Mouse (Mus musculus) MEL (cell line): ENCODE measurements around the gene Aldoc. TPM values are rescaled to one million over a fixed set of nuclear protein-coding genes. Genes with fewer than 3 reads are reported as not detected.

Experiments
- DNase-seq: peaks from one replicate; pipeline ENCODE4 v3.0.0; 2011; ENCODE audit warnings: low read depth, low spot score
- H3K27ac ChIP-seq: 2 replicates; pipeline ENCODE4 v1.5.1; 2012; ENCODE audit warnings: low read depth, mild to moderate bottlenecking, control low read depth, low read length, moderate library complexity; ENCODE audit not compliant: control insufficient read depth
- H3K27me3 ChIP-seq, 2 experiments: fragments of 150-350 bp in 1 of 2; sonication (generic) in 1 of 2; 2 replicates each; pipeline ENCODE4 v1.6.1; 2012; ENCODE audit warnings: low read length in 2 of 2, mild to moderate bottlenecking in 2 of 2, improper control_type of control experiment in 1 of 2, moderate library complexity in 1 of 2; ENCODE audit not compliant: insufficient read depth in 2 of 2, control insufficient read depth in 1 of 2
- H3K36me3 ChIP-seq, 2 experiments: 2 replicates each; pipeline ENCODE4 v1.6.1; 2012 to 2014; ENCODE audit warnings: low read length in 2 of 2, improper control_type of control experiment in 1 of 2, inconsistent platforms in 1 of 2, mild to moderate bottlenecking in 1 of 2; ENCODE audit not compliant: insufficient read depth in 2 of 2, control insufficient read depth in 1 of 2
- H3K4me1 ChIP-seq, 2 experiments: fragments of 150-350 bp in 1 of 2; sonication (generic) in 1 of 2; 2 replicates each; pipeline ENCODE4 v1.6.1; 2012; ENCODE audit warnings: low read length in 2 of 2, improper control_type of control experiment in 1 of 2, mild to moderate bottlenecking in 1 of 2; ENCODE audit not compliant: insufficient read depth in 2 of 2, control insufficient read depth in 1 of 2
- H3K4me3 ChIP-seq, 2 experiments: fragments of 150-350 bp in 1 of 2; sonication (generic) in 1 of 2; 2 replicates each; pipeline ENCODE4 v1.5.1; 2012; ENCODE audit warnings: low read depth in 2 of 2, low read length in 2 of 2, mild to moderate bottlenecking in 2 of 2, moderate library complexity in 2 of 2, control low read depth in 1 of 2, improper control_type of control experiment in 1 of 2; ENCODE audit not compliant: control insufficient read depth in 1 of 2, insufficient read depth in 1 of 2
- H3K79me2 ChIP-seq: 2 replicates; pipeline ENCODE4 v1.6.1; 2012; ENCODE audit warnings: mild to moderate bottlenecking, low read length, moderate library complexity; ENCODE audit not compliant: control insufficient read depth, poor library complexity, insufficient read depth
- H3K9ac ChIP-seq: 2 replicates; pipeline ENCODE4 v1.6.1; 2012; ENCODE audit warnings: low read depth, mild to moderate bottlenecking, control low read depth, low read length, moderate library complexity; ENCODE audit not compliant: control insufficient read depth, poor library complexity, severe bottlenecking
- H3K9me3 ChIP-seq: fragments of 150-350 bp; sonication (generic); replicated peaks from 2 replicates; pipeline ENCODE4 v1.6.1; 2012; ENCODE audit warnings: mild to moderate bottlenecking, low read length, improper control_type of control experiment, moderate library complexity; ENCODE audit not compliant: insufficient read depth
- BHLHE40 ChIP-seq: IDR thresholded peaks from 2 replicates; pipeline ENCODE4 v1.6.1; 2012; ENCODE audit warnings: low read depth, mild to moderate bottlenecking, inconsistent platforms, low read length, improper control_type of control experiment, borderline replicate concordance
- CTCF ChIP-seq, 3 experiments: IDR thresholded peaks in 2 of 3; conservative IDR thresholded peaks in 1 of 3; 2 replicates each; pipeline ENCODE4 v1.5.1; 2011 to 2012; ENCODE audit warnings: low read length in 3 of 3, low read depth in 2 of 3, mild to moderate bottlenecking in 2 of 3, improper control_type of control experiment in 1 of 3, inconsistent platforms in 1 of 3, mixed read lengths in 1 of 3, moderate library complexity in 1 of 3; ENCODE audit not compliant: control insufficient read depth in 1 of 3, insufficient read depth in 1 of 3, poor library complexity in 1 of 3, severe bottlenecking in 1 of 3
- E2F4 ChIP-seq: IDR thresholded peaks from 2 replicates; pipeline ENCODE4 v1.6.1; 2011; ENCODE audit warnings: low read depth, low read length, improper control_type of control experiment, borderline replicate concordance
- ELF1 ChIP-seq: IDR thresholded peaks from 2 replicates; pipeline ENCODE4 v1.6.1; 2014; ENCODE audit warnings: low read depth, mild to moderate bottlenecking, inconsistent platforms, low read length, improper control_type of control experiment, moderate library complexity
- GATA1 ChIP-seq: IDR thresholded peaks from 2 replicates; pipeline ENCODE4 v1.6.1; 2011; ENCODE audit warnings: low read depth, low read length, improper control_type of control experiment
- MAX ChIP-seq: IDR thresholded peaks from 2 replicates; pipeline ENCODE4 v1.6.1; 2011; ENCODE audit warnings: low read length, improper control_type of control experiment
- MAZ ChIP-seq: IDR thresholded peaks from 2 replicates; pipeline ENCODE4 v1.6.1; 2012; ENCODE audit warnings: low read depth, mild to moderate bottlenecking, inconsistent platforms, low read length, improper control_type of control experiment
- MEF2A ChIP-seq: IDR thresholded peaks from 2 replicates; pipeline ENCODE4 v1.6.1; 2014; ENCODE audit warnings: low read depth, mild to moderate bottlenecking, inconsistent platforms, low read length, improper control_type of control experiment; ENCODE audit not compliant: poor library complexity, insufficient replicate concordance, severe bottlenecking; ENCODE audit errors: extremely low read depth
- MYB ChIP-seq: IDR thresholded peaks from 2 replicates; pipeline ENCODE4 v1.6.1; 2011; ENCODE audit warnings: mild to moderate bottlenecking, low read depth, low read length, improper control_type of control experiment
- MYC ChIP-seq: IDR thresholded peaks from 2 replicates; pipeline ENCODE4 v1.6.1; 2011; ENCODE audit warnings: low read depth, mild to moderate bottlenecking, low read length, improper control_type of control experiment, moderate library complexity
- POLR2AphosphoS2 ChIP-seq: IDR thresholded peaks from 2 replicates; pipeline ENCODE4 v1.6.1; 2011; ENCODE audit warnings: low read length, improper control_type of control experiment
- RAD21 ChIP-seq: IDR thresholded peaks from 2 replicates; pipeline ENCODE4 v1.6.1; 2011; ENCODE audit warnings: mild to moderate bottlenecking, low read depth, low read length, improper control_type of control experiment
- SIN3A ChIP-seq: IDR thresholded peaks from 2 replicates; pipeline ENCODE4 v1.6.1; 2012; ENCODE audit warnings: low read length, improper control_type of control experiment, inconsistent platforms
- SMC3 ChIP-seq: IDR thresholded peaks from 2 replicates; pipeline ENCODE4 v1.6.1; 2011; ENCODE audit warnings: low read depth, low read length, improper control_type of control experiment
- TAL1 ChIP-seq: IDR thresholded peaks from 2 replicates; pipeline ENCODE4 v1.6.1; 2012; ENCODE audit warnings: mild to moderate bottlenecking, inconsistent platforms, low read length, moderate library complexity, mixed read lengths
- UBTF ChIP-seq: IDR thresholded peaks from 2 replicates; pipeline ENCODE4 v1.6.1; 2012; ENCODE audit warnings: low read depth, mild to moderate bottlenecking, inconsistent platforms, low read length, improper control_type of control experiment, moderate library complexity, borderline replicate concordance; ENCODE audit not compliant: insufficient read depth
- ZC3H11A ChIP-seq: IDR thresholded peaks from 2 replicates; pipeline ENCODE4 v1.6.1; 2012; ENCODE audit warnings: low read depth, mild to moderate bottlenecking, inconsistent platforms, low read length, improper control_type of control experiment
- ZKSCAN1 ChIP-seq: IDR thresholded peaks from 2 replicates; pipeline ENCODE4 v1.6.1; 2012; ENCODE audit warnings: low read depth, mild to moderate bottlenecking, inconsistent platforms, low read length, improper control_type of control experiment, moderate library complexity
- polyA plus RNA-seq, 2 experiments: library from polyadenylated mRNA; stranded (reverse) in 1 of 2; unstranded in 1 of 2; fragments of >175 nt in 1 of 2; fragments of >200 nt in 1 of 2; gene quantifications; 2 replicates each; pipeline versions ENCODE4 v1.2.1 to v1.2.4; 2012; ENCODE audit warnings: low replicate concordance in 2 of 2, low read depth in 1 of 2; ENCODE audit not compliant: insufficient read length in 2 of 2, insufficient read depth in 1 of 2, missing spikeins in 1 of 2
- total RNA-seq: library from RNA; depleted of rRNA; stranded (reverse); fragments of 300-350 nt; gene quantifications from 2 replicates; pipeline ENCODE4 v1.2.3, GENCODE M21; 2012

Gene Aldoc
- total and polyA plus RNA-seq, 3 experiments, result 3.0 to 8.1 TPM; not detected in 1

- TF ChIP-seq ELF1, result no peak
- no peak for TF ChIP-seq E2F4
- TF ChIP-seq SIN3A, result peak; percentile 38; the same call in 1 of the 2 replicates
- no peak for TF ChIP-seq ZKSCAN1
- no peak for TF ChIP-seq UBTF
- TF ChIP-seq GATA1, result no peak
- TF ChIP-seq BHLHE40, result no peak
- TF ChIP-seq MYB, result no peak
- no peak for TF ChIP-seq TAL1
- TF ChIP-seq ZC3H11A, result peak; percentile 47; the same call in 1 of the 2 replicates
- TF ChIP-seq MEF2A, result no peak
Measured at GRCm38 (mm10) chr11:78355471-78356238, 32.9 kb downstream of the Aldoc start (continued).

- Histone ChIP-seq H3K27ac (no peak overlapping the region), H3K79me2 (no peaks in the 10 kb centered on the region), H3K4me1 (peaks cover 0 to 17% of the 10 kb centered on the region in 2 experiments; a peak in 2 of 4 replicates), H3K9ac (no peak overlapping the region), H3K36me3 (peaks cover 0 to 2% of the 10 kb centered on the region in 2 experiments; a peak in 2 of 4 replicates), H3K9me3 (no peaks in the 10 kb centered on the region), H3K4me3 (no peak overlapping the region), H3K27me3 (no peaks in the 10 kb centered on the region)
- DNase-seq, result peak; percentile 79
- TF ChIP-seq RAD21 (peak; percentile 36), MAZ (peak; percentile 62; the same call in 1 of the 2 replicates), ZC3H11A (no peak), SMC3 (peak; percentile 38), MYC (no peak), CTCF (IDR thresholded peaks at IDR 0.05 in 2 of 3, conservative IDR thresholded peaks at IDR 0.05 in 1 of 3; ENCODE audit: control insufficient read depth in 1 of 3, insufficient read depth in 1 of 3, low read depth in 2 of 3, low read length in 3 of 3, poor library complexity in 1 of 3, severe bottlenecking in 1 of 3) (peak; percentile 87 to 98 (median 92)), POLR2AphosphoS2 (no peak), MAX (0 out of 2 replicates have a peak, but pooled peaks have one; percentile 27)
Measured at GRCm38 (mm10) chr11:78358330-78359007, 35.7 kb downstream of the Aldoc start.
